Mouse (Mus musculus): Measurements from ENCODE around the gene Macf1. TPM values are rescaled to one million over a fixed set of nuclear protein-coding genes. Genes with fewer than 3 reads are reported as not detected.

Macf1 gene
- 236 TPM for polyA plus RNA-seq (2014; fragmentation: Illumina TruSeq; extraction: RNeasy Lipid Tissue Mini Kit (QIAGEN cat#74804); ENCODE audit: low read depth, low replicate concordance)

DNA sequence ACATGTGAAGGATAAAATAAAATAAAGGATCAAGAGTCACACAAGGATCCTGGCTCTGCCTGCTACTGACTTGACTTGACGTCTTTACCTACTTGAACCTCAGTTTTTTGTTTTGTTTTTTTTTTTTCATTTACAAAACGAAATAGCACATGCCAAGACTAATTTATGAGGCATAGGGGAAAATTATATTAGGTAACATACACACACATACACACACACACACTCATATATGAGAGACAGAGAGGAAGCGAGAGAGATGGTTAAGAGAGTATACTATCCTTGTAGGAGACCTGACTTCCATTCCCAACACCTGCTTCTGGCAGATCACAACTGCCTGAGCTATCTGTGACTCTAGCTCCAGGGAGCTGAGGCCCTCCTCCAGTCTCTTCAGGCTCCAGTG is at the start of gene Macf1:
TSS of gene Macf1 (minus strand) at position 101 of the 400 bp plus-strand sequence.

DNA sequence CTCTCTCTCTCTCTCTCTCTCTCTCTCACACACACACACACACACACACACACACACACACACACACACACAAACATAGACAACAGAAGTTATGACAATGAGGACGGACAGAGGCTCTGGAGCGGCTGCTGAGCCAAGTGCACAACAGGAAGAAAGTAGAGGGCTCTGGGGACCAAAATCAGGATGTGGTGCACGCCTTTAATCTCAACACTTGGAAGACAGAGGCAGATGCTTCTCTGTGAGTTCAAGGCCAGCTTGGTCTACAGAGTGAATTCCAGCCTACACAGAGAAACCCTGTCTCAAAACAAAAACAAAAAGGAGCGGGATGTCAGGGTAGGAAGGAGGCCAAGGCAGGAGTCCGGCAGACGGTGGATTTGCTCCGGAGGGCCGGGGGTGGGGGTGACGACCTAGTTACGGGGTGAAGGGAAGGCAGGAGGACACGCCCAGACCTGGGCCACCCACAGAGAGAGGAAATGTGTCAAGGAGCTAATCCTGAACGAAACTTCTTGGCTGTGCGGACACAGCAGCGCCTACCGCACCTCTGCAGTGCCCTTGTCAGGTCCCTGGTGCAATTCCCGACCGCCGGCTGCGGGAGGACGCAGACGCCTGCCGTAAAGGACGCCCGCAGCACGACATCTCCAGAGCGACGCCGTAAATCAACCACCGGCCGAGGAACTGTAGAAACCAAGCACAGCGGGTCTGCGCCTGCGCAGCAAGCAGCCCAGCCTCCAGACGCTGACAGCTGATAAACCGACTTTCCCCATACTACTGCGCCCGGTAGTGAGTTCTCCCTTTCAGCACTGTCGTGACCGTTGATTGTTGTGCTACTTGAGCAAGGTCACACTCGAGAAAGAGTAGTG is 33.6 kb upstream of the Macf1 start, which contains the start of gene Ndufs5:
TSS of gene Ndufs5 (minus strand) at position 629 of the 860 bp plus-strand sequence.

DNA sequence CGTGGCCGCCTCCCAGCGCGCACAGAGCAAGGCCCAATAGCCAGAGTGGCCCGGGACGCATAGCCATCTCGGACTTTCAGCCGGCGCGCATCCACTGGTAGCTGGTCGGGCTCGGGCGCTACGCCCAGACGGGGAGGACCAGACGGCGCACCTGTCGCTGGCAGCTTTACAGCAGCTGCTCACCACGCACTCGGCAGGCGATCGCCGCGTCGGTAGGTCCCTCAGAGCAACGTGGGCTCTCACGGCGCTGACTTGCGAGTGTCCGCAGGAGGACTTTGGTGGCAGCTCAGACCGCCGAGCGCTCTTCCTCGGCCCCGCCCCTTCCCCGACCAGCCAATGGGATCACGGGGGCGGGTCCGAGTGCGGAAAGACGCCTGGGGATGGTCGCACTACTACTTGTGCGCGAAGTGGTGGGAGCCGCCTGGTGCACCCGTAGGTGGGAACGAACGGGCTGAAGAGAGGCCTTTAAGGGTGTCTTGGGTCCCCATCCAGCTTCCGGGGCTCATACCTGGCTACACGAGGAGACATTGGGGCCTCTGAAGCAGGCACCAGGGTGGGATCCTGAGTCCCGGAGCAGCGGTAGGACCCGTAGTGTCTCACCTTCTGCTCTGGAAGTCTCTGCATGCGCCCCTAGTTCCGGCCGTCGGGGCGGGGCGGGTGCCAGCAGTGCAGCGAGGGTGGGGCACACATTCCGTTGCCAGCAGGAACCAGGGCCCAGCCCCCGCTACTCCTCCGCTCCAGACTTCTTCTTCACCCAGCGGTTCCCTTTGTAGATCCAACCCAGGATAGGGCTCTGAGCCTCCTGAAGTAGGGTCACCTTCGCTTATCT is 341.3 kb downstream of the Macf1 start, which contains the start of gene Bmp8a:
TSS of gene Bmp8a (minus strand) at position 611 of the 829 bp plus-strand sequence.

GRCm38 (mm10) chr4:123323534-123323933 is 360.6 kb downstream of the Macf1 start, which contains the start of gene Oxct2a:
Gene Oxct2a (minus strand): TSS chr4:123323634.

Other genes with a start within 250 kb of the Macf1 start
- gene Ndufs5, start 33.8 kb upstream of the Macf1 start, polyA plus RNA-seq (2014; fragmentation: Illumina TruSeq; extraction: RNeasy Lipid Tissue Mini Kit (QIAGEN cat#74804); ENCODE audit: low read depth, low replicate concordance), result 15.8 TPM
- 124 TPM for gene Akirin1, start 66.0 kb upstream of the Macf1 start, polyA plus RNA-seq (2014; fragmentation: Illumina TruSeq; extraction: RNeasy Lipid Tissue Mini Kit (QIAGEN cat#74804); ENCODE audit: low read depth, low replicate concordance)
- 196 TPM for gene Rhbdl2, start 103.5 kb upstream of the Macf1 start, polyA plus RNA-seq (2014; fragmentation: Illumina TruSeq; extraction: RNeasy Lipid Tissue Mini Kit (QIAGEN cat#74804); ENCODE audit: low read depth, low replicate concordance)
- not detected for gene 4933427I04Rik, start 175.3 kb upstream of the Macf1 start, polyA plus RNA-seq (2014; fragmentation: Illumina TruSeq; extraction: RNeasy Lipid Tissue Mini Kit (QIAGEN cat#74804); ENCODE audit: low read depth, low replicate concordance)
- 66.2 TPM for gene Mycbp, start 220.5 kb upstream of the Macf1 start, polyA plus RNA-seq (2014; fragmentation: Illumina TruSeq; extraction: RNeasy Lipid Tissue Mini Kit (QIAGEN cat#74804); ENCODE audit: low read depth, low replicate concordance)
- 247 TPM for gene Rragc, start 233.1 kb upstream of the Macf1 start, polyA plus RNA-seq (2014; fragmentation: Illumina TruSeq; extraction: RNeasy Lipid Tissue Mini Kit (QIAGEN cat#74804); ENCODE audit: low read depth, low replicate concordance)
- gene 4930535I16Rik, start 233.7 kb upstream of the Macf1 start, polyA plus RNA-seq (2014; fragmentation: Illumina TruSeq; extraction: RNeasy Lipid Tissue Mini Kit (QIAGEN cat#74804); ENCODE audit: low read depth, low replicate concordance), result not detected